Mouse (Mus musculus): ENCODE data around the gene Rps27l. TPM values are rescaled to one million over a fixed set of nuclear protein-coding genes. Genes with fewer than 3 reads are reported as not detected.
A peak's percentile ranks its signal among the peaks of the same experiment; 100 is the strongest.

The Rps27l gene
- total RNA-seq, 2 experiments from 2014 or later, result 175 to 183 TPM

- DNase-seq, result peak; percentile 89 to 95
- intact Hi-C loops (cut with DNase I), result loop anchor here (2.0 to 5.0 kb wide), 2 partner anchors 28 to 463 kb away; partner anchors contain the start of genes Fbxl22 and Rps27l
These were observed 29.4 kb downstream of the Rps27l start, which contains the start of gene Lactb for GRCm38 (mm10) chr9:66975239-66975645. Gene Lactb, minus strand, starts transcription at chr9:66975484.

- DNase-seq, result no peak
- intact Hi-C loops (cut with DNase I), result loop anchor here (5.0 kb wide), 1 partner anchor 465 kb away; the partner anchor contains the start of gene Fbxl22
These were observed 31.2 kb downstream of the Rps27l start for GRCm38 (mm10) chr9:66977121-66977520.

- peak in 1 of 2 experiments; percentile 13 for DNase-seq
- intact Hi-C loops (cut with DNase I), result loop anchor here (5.0 kb wide), 1 partner anchor 466 kb away; the partner anchor contains the start of gene Fbxl22
These were observed 32.1 kb downstream of the Rps27l start for GRCm38 (mm10) chr9:66977982-66978381.

GRCm38 (mm10) chr9:66978468-66978867, 32.6 kb downstream of the Rps27l start:
- intact Hi-C loops (cut with DNase I), result loop anchor here (5.0 kb wide), 1 partner anchor 466 kb away; the partner anchor contains the start of gene Fbxl22
- no peak for DNase-seq

GRCm38 (mm10) chr9:66980458-66980857, 34.6 kb downstream of the Rps27l start:
- intact Hi-C loops (cut with DNase I), result no loop called here
- DNase-seq, result peak; percentile 53 to 78

GRCm38 (mm10) chr9:66982085-66982484, 36.2 kb downstream of the Rps27l start:
- DNase-seq, result no peak
- intact Hi-C loops (cut with DNase I), result no loop called here

- DNase-seq, result no peak
- intact Hi-C loops (cut with DNase I), result no loop called here
These were observed 39.5 kb downstream of the Rps27l start for GRCm38 (mm10) chr9:66985377-66985776.

- DNase-seq, result no peak
- intact Hi-C loops (cut with DNase I), result no loop called here
These were observed 42.5 kb downstream of the Rps27l start for GRCm38 (mm10) chr9:66988198-66988887.

- intact Hi-C loops (cut with DNase I), result no loop called here
- no peak for DNase-seq
These were observed 43.1 kb downstream of the Rps27l start for GRCm38 (mm10) chr9:66988888-66989414.

GRCm38 (mm10) chr9:66989581-66989980, 43.7 kb downstream of the Rps27l start:
- no peak for DNase-seq
- intact Hi-C loops (cut with DNase I), result no loop called here

- no peak for DNase-seq
- intact Hi-C loops (cut with DNase I), result no loop called here
These were observed 44.2 kb downstream of the Rps27l start for GRCm38 (mm10) chr9:66990046-66990445.

GRCm38 (mm10) chr9:66991021-66991749, 45.3 kb downstream of the Rps27l start:
- intact Hi-C loops (cut with DNase I), result no loop called here
- DNase-seq, result no peak

GRCm38 (mm10) chr9:66991750-66992410, 46.0 kb downstream of the Rps27l start:
- no peak for DNase-seq
- intact Hi-C loops (cut with DNase I), result no loop called here

Other genes starting within 250 kb of the Rps27l start
- not detected for gene Car12, start 232.4 kb upstream of the Rps27l start, total RNA-seq (2021)
- 1 to 10 TPM; 4.9 to 6.4 TPM for gene Aph1b, start 150.6 kb upstream of the Rps27l start, total RNA-seq (2021)
- under 1 TPM in 1 of 2 experiments, not detected in 1; 0.14 TPM for gene Gm10647, start 149.0 kb upstream of the Rps27l start, total RNA-seq (2021)
- 1 to 10 TPM; 1.4 TPM for gene Aph1c, start 111.4 kb upstream of the Rps27l start, total RNA-seq (2021)
- gene Rab8b, start 26.4 kb upstream of the Rps27l start, total RNA-seq (2021), result 10 to 100 TPM in 1 of 2 experiments, 1 to 10 TPM in 1; 9.5 to 10.3 TPM
- gene Lactb, start 29.4 kb downstream of the Rps27l start, total RNA-seq (2021), result 10 to 100 TPM; 21.5 to 23.9 TPM
- over 10,000 TPM; 11,452 to 11,878 TPM for gene Tpm1, start 103.3 kb downstream of the Rps27l start, total RNA-seq (2021)